Mouse (Mus musculus): ENCODE data around the gene Csrnp1. TPM values are rescaled to one million over a fixed set of nuclear protein-coding genes. Genes with fewer than 3 reads are reported as not detected.

Gene Csrnp1
- polyA plus RNA-seq, 1 experiment from 2014 or later, result 2.0 TPM

DNA sequence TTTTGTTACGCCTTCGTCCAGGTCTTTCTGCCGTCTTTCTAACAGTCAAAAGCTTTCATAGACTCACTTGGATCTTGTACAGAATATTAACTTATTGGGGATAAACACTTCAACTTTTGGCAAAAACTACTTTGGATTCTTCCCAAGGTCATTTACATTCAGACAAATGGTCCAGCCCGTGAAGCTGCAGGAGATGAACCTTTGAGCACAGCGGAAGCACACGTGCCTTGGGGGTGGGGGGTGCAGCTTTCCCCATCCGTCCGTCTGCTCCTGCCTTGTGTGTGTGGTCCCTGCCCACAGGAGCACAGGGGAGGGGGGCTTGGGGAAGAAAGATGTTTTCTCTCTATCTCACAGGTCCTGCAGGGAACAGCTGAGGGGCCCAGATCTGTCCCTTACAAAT is 58.7 kb downstream of the Csrnp1 start:
- Histone ChIP-seq H3K9me3 (ENCODE audit: control insufficient read depth, low read length) (no peaks in the 10 kb centered on the region), H3K27ac (ENCODE audit: low read length) (no peak overlapping the region), H3K36me3 (ENCODE audit: control insufficient read depth, insufficient read depth) (peaks cover 36% of the 10 kb centered on the region), H3K27me3 (replicated peaks; ENCODE audit: control insufficient read depth, insufficient read depth, low read length) (no peaks in the 10 kb centered on the region), H3K9ac (replicated peaks; ENCODE audit: low read depth, low read length) (no peak overlapping the region), H3K4me1 (replicated peaks; ENCODE audit: control insufficient read depth, insufficient read depth, low read length) (no peaks in the 10 kb centered on the region), H3K4me3 (replicated peaks; ENCODE audit: low read length) (no peak overlapping the region), H3K4me2 (ENCODE audit: low read length) (no peak overlapping the region)
- ATAC-seq, result no peak
- 62% methylated on average over 8 of the region's 8 CpGs for WGBS

DNA sequence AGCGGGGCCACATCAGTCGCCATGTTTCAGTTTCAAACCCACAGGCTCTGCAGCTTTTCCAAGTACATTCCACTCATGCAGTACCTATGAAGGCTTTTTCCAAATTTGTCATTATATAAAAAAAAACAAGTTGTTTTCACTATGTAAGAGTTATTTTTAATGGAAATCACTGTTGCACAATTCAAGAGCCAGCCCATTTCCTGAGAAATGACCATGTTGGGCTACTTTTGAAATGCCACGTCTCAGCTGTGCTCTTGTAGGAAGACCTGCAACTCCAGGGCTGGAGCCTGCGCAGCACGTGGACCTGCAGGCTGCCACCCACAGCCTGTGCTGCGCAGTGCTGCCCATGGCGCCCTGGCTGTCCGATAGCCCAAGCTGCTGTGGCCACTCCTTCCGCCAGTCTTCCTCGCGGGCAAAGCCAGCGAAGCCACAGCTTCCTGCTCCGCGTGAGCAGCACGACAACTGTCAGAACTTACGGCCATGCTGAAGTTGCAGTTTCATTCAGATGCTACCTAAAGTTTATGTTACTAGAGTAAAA is 59.3 kb downstream of the Csrnp1 start:
- no peaks in the 10 kb centered on the region for H3K27me3 ChIP-seq (replicated peaks; ENCODE audit: control insufficient read depth, insufficient read depth, low read length)
- H3K4me3 ChIP-seq (replicated peaks; ENCODE audit: low read length), result no peak overlapping the region
- WGBS, result 92% methylated on average over 16 of the region's 16 CpGs
- ATAC-seq, result no peak
- peaks cover 41% of the 10 kb centered on the region for H3K36me3 ChIP-seq (ENCODE audit: control insufficient read depth, insufficient read depth)
- H3K4me1 ChIP-seq (replicated peaks; ENCODE audit: control insufficient read depth, insufficient read depth, low read length), result no peaks in the 10 kb centered on the region
- H3K9ac ChIP-seq (replicated peaks; ENCODE audit: low read depth, low read length), result no peak overlapping the region
- no peak overlapping the region for H3K27ac ChIP-seq (ENCODE audit: low read length)
- H3K9me3 ChIP-seq (ENCODE audit: control insufficient read depth, low read length), result no peaks in the 10 kb centered on the region
- no peak overlapping the region for H3K4me2 ChIP-seq (ENCODE audit: low read length)

DNA sequence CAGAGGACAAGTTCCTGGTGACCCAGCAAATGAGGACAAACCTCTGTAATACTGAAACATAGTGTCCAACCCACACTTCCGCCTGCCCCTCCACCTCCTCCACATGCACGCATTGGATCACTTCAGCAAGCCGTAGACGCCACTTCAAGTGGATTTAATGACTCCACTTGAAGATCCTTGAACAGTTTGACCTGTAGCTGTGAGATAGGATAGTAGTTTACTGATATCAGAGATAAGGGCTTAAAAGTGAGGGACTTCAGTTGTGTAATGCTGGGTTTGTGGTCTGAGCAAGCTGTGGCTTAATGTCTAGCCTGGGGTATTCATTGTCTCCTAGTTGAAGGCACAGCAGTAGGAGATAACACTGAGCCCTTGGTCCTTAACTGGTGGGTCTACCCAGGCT is 61.0 kb downstream of the Csrnp1 start:
- Histone ChIP-seq H3K27ac (ENCODE audit: low read length) (no peak overlapping the region), H3K4me3 (replicated peaks; ENCODE audit: low read length) (no peak overlapping the region), H3K36me3 (ENCODE audit: control insufficient read depth, insufficient read depth) (peaks cover 52% of the 10 kb centered on the region), H3K4me1 (replicated peaks; ENCODE audit: control insufficient read depth, insufficient read depth, low read length) (no peaks in the 10 kb centered on the region), H3K4me2 (ENCODE audit: low read length) (no peak overlapping the region), H3K9ac (replicated peaks; ENCODE audit: low read depth, low read length) (no peak overlapping the region), H3K27me3 (replicated peaks; ENCODE audit: control insufficient read depth, insufficient read depth, low read length) (no peaks in the 10 kb centered on the region), H3K9me3 (ENCODE audit: control insufficient read depth, low read length) (no peaks in the 10 kb centered on the region)
- 87% methylated on average over 4 of the region's 4 CpGs for WGBS
- ATAC-seq, result no peak

Other genes starting within 250 kb of the Csrnp1 start
- gene Scn11a, start 159.2 kb downstream of the Csrnp1 start, polyA plus RNA-seq (2015; fragmentation: Nextera tagmentation; extraction: Ambion mirVana), result 0.26 and 0.27 TPM in 2 replicates
- 85.2 and 89.8 TPM in 2 replicates for gene Wdr48, start 89.8 kb downstream of the Csrnp1 start, polyA plus RNA-seq (2015; fragmentation: Nextera tagmentation; extraction: Ambion mirVana)
- gene Gorasp1, start 47.1 kb downstream of the Csrnp1 start, polyA plus RNA-seq (2015; fragmentation: Nextera tagmentation; extraction: Ambion mirVana), result 23.8 and 30.4 TPM in 2 replicates
- gene Ttc21a, start 47.1 kb downstream of the Csrnp1 start, polyA plus RNA-seq (2015; fragmentation: Nextera tagmentation; extraction: Ambion mirVana), result 0.37 and 0.76 TPM in 2 replicates
- gene Xirp1, start 38.9 kb upstream of the Csrnp1 start, polyA plus RNA-seq (2015; fragmentation: Nextera tagmentation; extraction: Ambion mirVana), result not detected in 2 replicates
- 6.4 and 7.0 TPM in 2 replicates for gene Cx3cr1, start 85.2 kb upstream of the Csrnp1 start, polyA plus RNA-seq (2015; fragmentation: Nextera tagmentation; extraction: Ambion mirVana)
- gene Ccr8, start 107.5 kb upstream of the Csrnp1 start, polyA plus RNA-seq (2015; fragmentation: Nextera tagmentation; extraction: Ambion mirVana), result not detected in 2 replicates
- gene Slc25a38, start 125.7 kb upstream of the Csrnp1 start, polyA plus RNA-seq (2015; fragmentation: Nextera tagmentation; extraction: Ambion mirVana), result 37.5 and 39.4 TPM in 2 replicates
- gene Rpsa, start 143.0 kb upstream of the Csrnp1 start, polyA plus RNA-seq (2015; fragmentation: Nextera tagmentation; extraction: Ambion mirVana), result 953 and 1,017 TPM in 2 replicates
- 0.13 TPM in 1 of 2 replicates, not detected in the other for gene Mobp, start 165.0 kb upstream of the Csrnp1 start, polyA plus RNA-seq (2015; fragmentation: Nextera tagmentation; extraction: Ambion mirVana)